Mouse (Mus musculus): ENCODE data around the gene Lpcat3. TPM values are rescaled to one million over a fixed set of nuclear protein-coding genes. Genes with fewer than 3 reads are reported as not detected.

Lpcat3 gene
- polyA plus RNA-seq, 1 experiment from 2014 or later: 52.0 TPM

DNA sequence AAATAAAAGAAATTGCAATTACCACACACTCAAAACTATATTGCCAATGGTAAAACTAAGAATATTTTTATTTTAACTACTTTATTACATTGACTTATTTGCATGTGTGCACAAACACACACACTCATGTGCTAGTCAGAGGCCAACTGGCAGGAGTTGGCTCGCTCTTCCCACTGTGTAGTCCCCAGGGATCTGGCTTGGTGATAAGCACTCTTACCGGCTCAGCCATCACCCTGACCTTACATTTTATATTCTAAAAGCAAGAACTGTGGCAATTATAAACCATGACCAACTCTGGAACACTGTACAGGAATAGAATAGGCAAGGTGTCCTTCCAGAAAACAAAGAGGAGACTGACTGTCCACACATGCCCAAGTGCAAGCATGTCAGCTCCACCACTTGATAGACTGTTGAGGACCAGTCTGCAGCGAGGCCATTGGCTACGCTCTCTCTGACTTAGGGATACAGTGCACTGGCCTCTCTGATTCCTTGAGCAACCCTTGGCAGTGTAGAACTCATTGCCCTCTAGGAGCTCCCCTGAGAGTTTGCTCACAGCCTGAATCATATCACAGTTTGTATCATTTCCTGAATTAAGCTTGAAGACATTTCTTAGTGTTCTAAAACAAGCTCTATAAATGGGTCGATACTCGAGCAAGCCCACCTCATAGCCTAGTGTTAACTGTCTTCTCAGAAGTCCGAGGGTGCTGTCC lies 33.8 kb downstream of the Lpcat3 start:
- peaks cover 4% of the 10 kb centered on the region; the same call in 1 of the 2 replicates for H3K4me1 ChIP-seq
- peaks cover 31% of the 10 kb centered on the region for H3K36me3 ChIP-seq
- no peaks in the 10 kb centered on the region for H3K27me3 ChIP-seq
- no peak overlapping the region for H3K4me2 ChIP-seq
- H3K9ac ChIP-seq: no peak overlapping the region
- H3K4me3 ChIP-seq: no peak overlapping the region
- ATAC-seq (ENCODE audit: insufficient number of reproducible peaks, insufficient read depth, low FRiP score, low TSS enrichment, low read depth): no peak
- H3K9me3 ChIP-seq: no peaks in the 10 kb centered on the region
- no peak overlapping the region for H3K27ac ChIP-seq
- 89% methylated on average over 7 of the region's 7 CpGs for WGBS

DNA sequence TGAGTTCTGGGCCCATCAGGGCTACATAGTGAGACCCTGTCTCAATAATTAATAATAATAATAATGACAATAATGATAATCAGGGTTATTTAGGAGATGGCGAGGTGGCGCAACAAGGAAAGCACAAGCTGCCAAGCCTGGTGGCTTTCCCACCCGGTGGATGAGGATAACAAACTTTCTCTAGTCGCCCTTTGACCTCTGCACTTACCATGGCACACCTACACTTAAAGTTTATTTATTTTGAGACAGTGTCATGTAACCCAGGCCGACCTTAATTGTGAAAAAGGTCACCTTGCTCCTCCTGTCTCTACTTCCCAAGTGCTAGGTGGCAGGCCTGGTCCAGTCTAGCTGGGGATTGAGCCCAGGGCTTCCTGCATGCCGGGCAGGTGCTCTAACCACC lies 35.9 kb downstream of the Lpcat3 start:
- Histone ChIP-seq H3K9ac (no peak overlapping the region), H3K36me3 (peaks cover 53% of the 10 kb centered on the region)

DNA sequence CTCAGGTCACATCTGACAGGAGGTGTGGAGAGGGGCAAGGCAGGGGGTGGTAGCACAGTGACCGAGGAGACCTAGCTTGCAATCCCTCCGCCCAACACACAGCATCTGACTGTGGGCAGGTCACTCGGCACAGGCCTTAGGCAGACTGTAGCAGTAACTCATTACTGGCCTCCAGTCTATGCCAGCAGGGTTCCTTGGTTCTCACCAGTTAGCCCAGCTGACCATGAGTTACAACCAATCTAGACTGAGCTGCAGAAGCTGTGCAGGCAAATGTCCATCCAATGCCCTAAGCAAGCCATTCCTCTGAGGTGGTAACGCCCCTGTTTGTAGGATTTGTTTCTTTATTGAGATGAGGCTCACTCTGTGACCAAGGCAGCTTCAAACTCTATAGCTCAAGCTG lies 36.5 kb downstream of the Lpcat3 start:
- H3K4me1 ChIP-seq: peaks cover 7% of the 10 kb centered on the region
- no peak for ATAC-seq (ENCODE audit: insufficient number of reproducible peaks, insufficient read depth, low FRiP score, low TSS enrichment, low read depth)
- no peaks in the 10 kb centered on the region for H3K9me3 ChIP-seq
- H3K27me3 ChIP-seq: no peaks in the 10 kb centered on the region
- H3K36me3 ChIP-seq: peaks cover 59% of the 10 kb centered on the region
- no peak overlapping the region for H3K9ac ChIP-seq
- H3K27ac ChIP-seq: no peak overlapping the region
- no peak overlapping the region for H3K4me2 ChIP-seq
- no peak overlapping the region for H3K4me3 ChIP-seq
- 91% methylated on average over 4 of the region's 4 CpGs for WGBS

More for the DNA sequence above, 35.9 kb downstream of the Lpcat3 start:
- WGBS: 84% methylated on average over 6 of the region's 6 CpGs
- H3K4me2 ChIP-seq: no peak overlapping the region
- no peaks in the 10 kb centered on the region for H3K27me3 ChIP-seq
- ATAC-seq (ENCODE audit: insufficient number of reproducible peaks, insufficient read depth, low FRiP score, low TSS enrichment, low read depth): no peak
- H3K4me1 ChIP-seq: peaks cover 12% of the 10 kb centered on the region
- H3K27ac ChIP-seq: no peak overlapping the region
- H3K4me3 ChIP-seq: no peak overlapping the region
- no peaks in the 10 kb centered on the region for H3K9me3 ChIP-seq

DNA sequence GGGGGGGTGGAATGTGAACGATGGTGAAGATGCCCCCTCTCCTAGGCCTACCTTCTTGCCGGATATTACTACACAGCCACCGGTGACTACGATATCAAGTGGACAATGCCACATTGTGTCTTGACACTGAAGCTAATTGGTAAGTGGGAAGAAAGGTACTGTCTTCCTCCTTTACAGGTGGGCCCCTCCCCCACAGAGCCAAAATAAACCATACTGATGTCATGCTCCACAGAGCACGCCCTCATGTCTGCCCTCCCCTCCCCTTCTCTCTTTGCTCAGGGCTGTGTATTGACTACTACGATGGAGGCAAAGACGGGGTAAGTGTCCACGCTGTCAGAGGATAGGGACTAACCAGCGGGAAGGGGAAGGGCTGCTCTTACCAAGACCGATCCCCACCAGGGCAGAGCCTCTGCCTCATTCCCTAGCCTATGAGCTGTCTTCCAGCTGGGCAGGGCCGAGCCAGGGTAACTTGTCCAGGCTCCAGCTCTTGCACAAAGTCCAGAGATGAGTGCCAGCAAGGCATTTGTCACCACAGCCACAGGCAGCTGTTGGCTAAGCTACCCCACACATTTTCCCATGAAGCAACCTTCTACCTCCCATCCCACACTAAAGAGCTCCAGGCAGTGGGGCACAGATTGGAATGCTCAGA lies 37.3 kb downstream of the Lpcat3 start:
- Histone ChIP-seq H3K4me1 (peaks cover 7% of the 10 kb centered on the region; the same call in 1 of the 2 replicates), H3K4me3 (no peak overlapping the region), H3K36me3 (peaks cover 66% of the 10 kb centered on the region), H3K9me3 (no peaks in the 10 kb centered on the region), H3K27me3 (no peaks in the 10 kb centered on the region), H3K27ac (no peak overlapping the region), H3K4me2 (no peak overlapping the region), H3K9ac (no peak overlapping the region)
- 77% methylated on average over 11 of the region's 11 CpGs for WGBS
- no peak for ATAC-seq (ENCODE audit: insufficient number of reproducible peaks, insufficient read depth, low FRiP score, low TSS enrichment, low read depth)

DNA sequence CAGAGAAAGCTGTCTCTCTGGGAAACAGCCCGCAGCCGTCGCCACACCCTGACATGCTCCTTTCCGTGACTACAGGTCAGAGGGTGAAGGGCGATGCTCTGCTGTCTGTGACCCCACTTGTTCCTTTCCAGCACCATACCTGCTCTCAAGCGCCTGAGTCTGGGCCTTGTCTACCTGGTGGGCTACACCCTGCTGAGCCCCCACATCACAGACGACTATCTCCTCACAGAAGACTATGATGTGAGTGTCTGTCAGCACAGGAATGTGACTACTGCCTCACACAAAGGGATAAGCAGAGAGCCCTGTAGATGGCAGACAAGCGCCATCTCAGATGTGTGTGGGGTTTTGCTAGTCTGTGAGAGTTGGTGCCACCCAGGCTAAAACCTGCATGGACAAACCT lies 38.5 kb downstream of the Lpcat3 start:
- ATAC-seq (ENCODE audit: insufficient number of reproducible peaks, insufficient read depth, low FRiP score, low TSS enrichment, low read depth): no peak
- H3K9me3 ChIP-seq: no peaks in the 10 kb centered on the region
- H3K36me3 ChIP-seq: peaks cover 77% of the 10 kb centered on the region
- no peaks in the 10 kb centered on the region for H3K27me3 ChIP-seq
- H3K4me3 ChIP-seq: no peak overlapping the region
- WGBS: 78% methylated on average over 8 of the region's 8 CpGs
- no peak overlapping the region for H3K27ac ChIP-seq
- peaks cover 7% of the 10 kb centered on the region; the same call in 1 of the 2 replicates for H3K4me1 ChIP-seq
- no peak overlapping the region for H3K4me2 ChIP-seq
- H3K9ac ChIP-seq: no peak overlapping the region

DNA sequence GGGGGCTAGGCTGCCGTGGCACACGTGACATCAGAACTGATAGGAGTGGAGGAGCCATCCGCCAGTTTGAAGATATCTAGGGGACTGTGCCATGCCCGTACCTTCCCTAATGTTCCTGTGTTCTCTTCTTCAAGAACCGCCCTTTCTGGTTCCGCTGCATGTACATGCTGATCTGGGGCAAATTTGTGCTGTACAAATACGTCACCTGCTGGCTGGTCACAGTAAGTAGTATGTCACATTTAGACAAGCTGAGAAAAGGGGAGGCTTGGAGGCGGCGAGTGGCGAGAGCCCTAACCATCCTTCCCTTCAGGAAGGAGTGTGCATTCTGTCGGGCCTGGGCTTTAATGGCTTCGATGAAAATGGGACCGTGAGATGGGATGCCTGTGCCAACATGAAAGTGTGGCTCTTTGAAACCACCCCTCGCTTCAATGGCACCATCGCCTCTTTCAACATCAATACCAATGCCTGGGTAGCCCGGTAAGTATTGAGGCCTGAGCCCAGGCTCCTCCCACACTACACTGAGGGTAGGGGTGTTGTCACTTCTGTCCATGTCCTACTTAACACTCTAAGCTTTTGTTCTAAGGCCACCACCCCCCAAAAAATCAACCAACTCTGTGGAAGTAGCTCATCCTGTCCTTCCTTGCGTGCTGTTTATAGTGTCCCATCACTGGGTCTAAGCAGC lies 39.4 kb downstream of the Lpcat3 start:
- H3K27me3 ChIP-seq: no peaks in the 10 kb centered on the region
- whole genome bisulfite sequencing: 91% methylated on average over 17 of the region's 17 CpGs
- H3K4me1 ChIP-seq: peaks cover 7% of the 10 kb centered on the region; the same call in 1 of the 2 replicates
- H3K27ac ChIP-seq: no peak overlapping the region
- H3K9me3 ChIP-seq: no peaks in the 10 kb centered on the region
- no peak overlapping the region for H3K4me3 ChIP-seq
- H3K36me3 ChIP-seq: peaks cover 86% of the 10 kb centered on the region
- H3K4me2 ChIP-seq: no peak overlapping the region
- no peak for ATAC-seq (ENCODE audit: insufficient number of reproducible peaks, insufficient read depth, low FRiP score, low TSS enrichment, low read depth)
- no peak overlapping the region for H3K9ac ChIP-seq

DNA sequence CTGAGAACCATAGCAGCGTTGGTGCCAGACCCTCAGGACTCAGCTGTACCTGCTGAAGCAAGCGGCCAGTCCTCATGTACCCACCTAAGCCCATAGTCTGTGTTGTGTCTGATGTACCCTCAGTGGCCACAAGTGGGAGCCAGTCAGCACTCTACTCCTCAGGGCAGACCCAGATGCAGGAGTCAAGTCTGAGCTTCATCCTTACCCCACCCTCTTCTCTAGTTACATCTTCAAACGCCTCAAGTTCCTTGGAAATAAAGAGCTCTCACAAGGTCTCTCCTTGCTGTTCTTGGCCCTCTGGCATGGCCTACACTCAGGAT lies 39.9 kb downstream of the Lpcat3 start:
- ATAC-seq (ENCODE audit: insufficient number of reproducible peaks, insufficient read depth, low FRiP score, low TSS enrichment, low read depth): peak; percentile 67
- H3K4me3 ChIP-seq: no peak overlapping the region
- no peak overlapping the region for H3K4me2 ChIP-seq
- no peaks in the 10 kb centered on the region for H3K9me3 ChIP-seq
- no peak overlapping the region for H3K27ac ChIP-seq
- WGBS: 50% methylated on average over 3 of the region's 3 CpGs
- H3K9ac ChIP-seq: no peak overlapping the region
- H3K4me1 ChIP-seq: peaks cover 7% of the 10 kb centered on the region; the same call in 1 of the 2 replicates
- no peaks in the 10 kb centered on the region for H3K27me3 ChIP-seq
- peaks cover 90% of the 10 kb centered on the region for H3K36me3 ChIP-seq

DNA sequence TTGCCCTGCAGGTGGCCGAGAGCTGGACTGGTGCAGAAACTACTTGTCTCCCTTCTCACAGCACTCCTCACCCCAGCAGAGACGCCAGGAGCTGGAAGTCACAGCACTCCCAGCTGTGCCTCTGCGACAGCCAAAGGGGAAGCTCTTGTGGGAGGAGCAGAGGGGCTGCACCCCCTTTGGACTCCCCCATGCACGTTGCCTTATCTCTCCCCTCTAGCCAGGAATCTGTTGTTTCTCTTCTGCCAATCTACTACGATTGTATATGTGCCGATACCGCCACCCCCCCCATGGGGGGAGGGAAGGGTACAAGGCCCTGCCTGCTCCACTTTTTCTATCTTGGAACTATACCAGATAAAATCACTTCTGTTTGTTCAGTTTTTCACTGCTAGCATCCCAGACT lies 41.0 kb downstream of the Lpcat3 start:
- Histone ChIP-seq H3K4me3 (no peak overlapping the region), H3K4me2 (no peak overlapping the region), H3K27ac (no peak overlapping the region), H3K4me1 (peaks cover 7% of the 10 kb centered on the region; the same call in 1 of the 2 replicates), H3K27me3 (no peaks in the 10 kb centered on the region), H3K36me3 (peaks cover 97% of the 10 kb centered on the region), H3K9ac (no peak overlapping the region), H3K9me3 (no peaks in the 10 kb centered on the region)
- WGBS: 81% methylated on average over 7 of the region's 7 CpGs
- no peak for ATAC-seq (ENCODE audit: insufficient number of reproducible peaks, insufficient read depth, low FRiP score, low TSS enrichment, low read depth)

DNA sequence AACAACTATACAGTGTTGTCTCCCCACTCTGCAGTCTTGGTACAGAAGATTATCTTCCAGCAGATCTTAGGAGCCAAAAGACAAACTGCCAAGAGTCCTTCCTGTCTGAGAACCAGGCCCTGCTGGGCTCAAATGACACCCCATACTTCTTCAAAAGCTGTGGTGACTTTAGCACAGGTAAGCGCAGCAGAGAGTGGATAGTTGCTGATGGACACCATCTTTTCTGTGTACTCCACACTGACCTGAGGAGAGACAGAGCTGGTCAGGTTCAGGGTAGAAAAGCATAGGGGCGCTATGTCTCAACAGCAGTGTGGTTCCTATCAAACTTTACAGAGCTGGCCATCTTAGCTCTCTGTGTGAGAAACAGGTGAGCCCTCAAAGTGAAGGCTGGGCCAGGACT lies 41.6 kb downstream of the Lpcat3 start:
- Histone ChIP-seq H3K9ac (peak overlapping the region; percentile 16; the same call in 1 of the 2 replicates), H3K4me2 (no peak overlapping the region), H3K4me1 (peaks cover 9% of the 10 kb centered on the region), H3K27ac (no peak overlapping the region), H3K27me3 (no peaks in the 10 kb centered on the region), H3K9me3 (no peaks in the 10 kb centered on the region), H3K36me3 (peaks cover 92% of the 10 kb centered on the region), H3K4me3 (no peak overlapping the region)
- 91% methylated on average over 2 of the region's 2 CpGs for WGBS
- ATAC-seq (ENCODE audit: insufficient number of reproducible peaks, insufficient read depth, low FRiP score, low TSS enrichment, low read depth): no peak

DNA sequence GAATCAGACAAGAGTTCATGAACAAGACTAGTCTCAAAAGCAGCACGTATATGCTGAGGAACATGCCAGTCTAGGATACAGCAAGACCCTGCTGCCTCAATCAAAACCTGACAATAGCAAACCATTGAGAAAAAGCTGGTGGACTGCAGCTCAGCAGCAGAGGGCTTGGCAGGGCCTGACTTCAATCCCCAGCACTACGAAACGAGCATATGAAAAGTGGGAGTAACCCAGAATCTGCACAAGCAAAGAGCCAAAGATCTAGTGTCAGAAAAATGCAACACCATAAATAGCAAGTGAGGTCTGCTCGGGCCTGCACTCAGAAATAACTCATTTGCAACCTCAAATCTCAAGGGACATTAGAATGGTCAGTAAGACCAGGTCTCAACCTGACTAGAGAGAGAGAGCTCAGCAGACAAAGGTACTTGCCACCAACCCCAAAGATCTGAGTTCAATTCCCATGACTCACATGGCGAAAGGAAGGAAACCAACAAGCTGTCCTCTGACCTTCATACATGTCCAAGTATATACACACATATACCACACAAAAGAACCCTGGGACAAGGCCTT lies 43.3 kb downstream of the Lpcat3 start:
- Histone ChIP-seq H3K9me3 (no peaks in the 10 kb centered on the region), H3K4me1 (peaks cover 25% of the 10 kb centered on the region), H3K27me3 (no peaks in the 10 kb centered on the region), H3K4me2 (no peak overlapping the region), H3K9ac (no peak overlapping the region), H3K36me3 (peaks cover 78% of the 10 kb centered on the region), H3K4me3 (no peak overlapping the region), H3K27ac (no peak overlapping the region)
- 87% methylated on average over 5 of the region's 5 CpGs for WGBS
- ATAC-seq (ENCODE audit: insufficient number of reproducible peaks, insufficient read depth, low FRiP score, low TSS enrichment, low read depth): no peak

DNA sequence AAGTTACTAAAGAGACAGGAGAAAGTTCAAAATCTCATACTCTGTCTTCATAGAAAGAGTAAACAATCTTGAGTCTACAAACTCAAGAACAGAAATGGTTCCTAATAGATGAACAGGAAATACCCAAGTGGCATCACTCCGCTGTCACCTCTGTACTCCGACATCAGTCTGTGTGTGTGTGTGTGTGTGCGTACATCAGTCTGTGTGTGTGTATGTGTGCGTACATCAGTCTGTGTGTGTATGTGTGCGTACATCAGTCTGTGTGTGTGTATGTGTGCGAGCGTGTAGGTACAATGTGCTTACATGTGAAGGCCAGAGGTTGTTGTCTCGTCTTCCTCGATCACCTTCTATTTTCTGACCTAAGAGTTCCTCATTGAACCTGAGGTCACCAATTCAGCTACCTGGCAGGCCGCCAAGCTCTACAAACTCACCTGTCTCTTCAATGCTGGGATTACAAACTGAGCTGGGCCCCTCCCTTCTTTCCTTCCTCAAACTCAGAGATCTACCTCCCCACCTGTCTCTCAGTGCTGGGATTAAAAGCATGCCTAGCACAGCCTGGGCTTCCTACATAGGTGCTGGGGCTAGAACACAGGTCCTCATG lies 45.6 kb downstream of the Lpcat3 start:
- no peaks in the 10 kb centered on the region for H3K9me3 ChIP-seq
- no peak overlapping the region for H3K9ac ChIP-seq
- WGBS: 94% methylated on average over 10 of the region's 10 CpGs
- peaks cover 31% of the 10 kb centered on the region for H3K4me1 ChIP-seq
- H3K27me3 ChIP-seq: no peaks in the 10 kb centered on the region
- H3K4me2 ChIP-seq: no peak overlapping the region
- H3K4me3 ChIP-seq: no peak overlapping the region
- H3K36me3 ChIP-seq: peaks cover 56% of the 10 kb centered on the region
- H3K27ac ChIP-seq: no peak overlapping the region
- ATAC-seq (ENCODE audit: insufficient number of reproducible peaks, insufficient read depth, low FRiP score, low TSS enrichment, low read depth): no peak
